Mouse (Mus musculus) neural tube, embryonic 11.5 days (tissue): ENCODE data around the gene Sdr39u1. TPM values are rescaled to one million over a fixed set of nuclear protein-coding genes. Genes with fewer than 3 reads are reported as not detected.

ENCODE experiments used
- ATAC-seq: fragments of 200-750 bp; cut with Nextera tagmentation; 2 replicates; pipeline ENCODE4 v1.8.0; 2017; ENCODE audit warnings: moderate number of reproducible peaks, mild to moderate bottlenecking, moderate TSS enrichment, moderate library complexity; ENCODE audit not compliant: insufficient read depth, low FRiP score, low TSS enrichment
- DNase-seq: peaks from one replicate; pipeline ENCODE4 v3.0.0-alpha.2; 2015; ENCODE audit warnings: low spot score
- H3K27ac ChIP-seq: fragments of 300-500 bp; sonication (generic); 2 replicates; pipeline ENCODE4 v1.5.1; 2014; ENCODE audit warnings: low read depth, mild to moderate bottlenecking, low read length
- H3K27me3 ChIP-seq: fragments of 300-500 bp; sonication (generic); 2 replicates; pipeline ENCODE4 v1.6.1; 2014; ENCODE audit warnings: mild to moderate bottlenecking, low read length, mixed read lengths; ENCODE audit not compliant: control insufficient read depth, insufficient read depth
- H3K36me3 ChIP-seq: fragments of 300-500 bp; sonication (generic); 2 replicates; pipeline ENCODE4 v1.6.1; 2014; ENCODE audit warnings: mild to moderate bottlenecking, low read length, moderate library complexity, mixed read lengths; ENCODE audit not compliant: control insufficient read depth, insufficient read depth
- H3K4me1 ChIP-seq: fragments of 300-500 bp; sonication (generic); 2 replicates; pipeline ENCODE4 v1.6.1; 2014; ENCODE audit warnings: low read length, mixed read lengths; ENCODE audit not compliant: control insufficient read depth, insufficient read depth
- H3K4me2 ChIP-seq: fragments of 300-500 bp; sonication (generic); 2 replicates; pipeline ENCODE4 v1.6.1; 2014; ENCODE audit warnings: low read depth, mild to moderate bottlenecking, moderate library complexity
- H3K4me3 ChIP-seq: fragments of 300-500 bp; sonication (generic); 2 replicates; pipeline ENCODE4 v1.5.1; 2014; ENCODE audit warnings: low read depth, low read length
- H3K9ac ChIP-seq: fragments of 300-500 bp; sonication (generic); 2 replicates; pipeline ENCODE4 v1.6.1; 2014; ENCODE audit warnings: mild to moderate bottlenecking, low read length
- H3K9me3 ChIP-seq: fragments of 300-500 bp; sonication (generic); 2 replicates; pipeline ENCODE4 v1.6.1; 2016; ENCODE audit warnings: low read length; ENCODE audit not compliant: control insufficient read depth
- WGBS: fragments of 180-500 bp; shearing (Covaris S2); extraction: QIAGEN DNeasy Blood & Tissue Kit; methylation state at CpG from one replicate; pipeline ENCODE4 v1.1.7; 2014; 5-methylcytosine and 5-hydroxymethylcytosine counted together
- polyA plus RNA-seq: library from polyadenylated mRNA; unstranded; fragments of >200 nt; fragmentation: Nextera tagmentation; extraction: Ambion mirVana; gene quantifications from 2 replicates; pipeline ENCODE4 v1.2.1, GENCODE M21; 2014

Gene Sdr39u1
- polyA plus RNA-seq, 1 experiment from 2014 or later = 52.6 TPM

- peaks cover 5% of the 10 kb centered on the region; the same call in 1 of the 2 replicates for H3K4me1 ChIP-seq
- H3K36me3 ChIP-seq = no peaks in the 10 kb centered on the region
- H3K4me3 ChIP-seq = no peak overlapping the region
- no peaks in the 10 kb centered on the region for H3K27me3 ChIP-seq
- H3K9me3 ChIP-seq = no peaks in the 10 kb centered on the region
- H3K4me2 ChIP-seq = no peak overlapping the region
- H3K9ac ChIP-seq = no peak overlapping the region
- DNase-seq (peak; percentile 65), ATAC-seq (no peak)
- WGBS = 52% methylated on average over 1 of the region's 1 CpGs
- H3K27ac ChIP-seq = no peak overlapping the region
These were observed 20.5 kb downstream of the Sdr39u1 start for GRCm38 (mm10) chr14:55879623-55880022.

GRCm38 (mm10) chr14:55878316-55878940, 21.7 kb downstream of the Sdr39u1 start:
- ATAC-seq (no peak), DNase-seq (no peak)
- 36% methylated on average over 7 of the region's 7 CpGs for WGBS

GRCm38 (mm10) chr14:55877469-55878315, 22.4 kb downstream of the Sdr39u1 start:
- Histone ChIP-seq H3K9me3 (no peaks in the 10 kb centered on the region), H3K4me3 (no peak overlapping the region), H3K36me3 (no peaks in the 10 kb centered on the region), H3K4me2 (no peak overlapping the region), H3K27ac (no peak overlapping the region), H3K9ac (no peak overlapping the region), H3K4me1 (peaks cover 9% of the 10 kb centered on the region; the same call in 1 of the 2 replicates), H3K27me3 (no peaks in the 10 kb centered on the region)
- ATAC-seq (no peak), DNase-seq (no peak)
- WGBS = 27% methylated on average over 14 of the region's 14 CpGs

More at GRCm38 (mm10) chr14:55878316-55878940, 21.7 kb downstream of the Sdr39u1 start:
- H3K27me3 ChIP-seq = no peaks in the 10 kb centered on the region
- peaks cover 9% of the 10 kb centered on the region; the same call in 1 of the 2 replicates for H3K4me1 ChIP-seq
- no peak overlapping the region for H3K4me2 ChIP-seq
- no peaks in the 10 kb centered on the region for H3K36me3 ChIP-seq
- H3K27ac ChIP-seq = no peak overlapping the region
- no peaks in the 10 kb centered on the region for H3K9me3 ChIP-seq
- H3K4me3 ChIP-seq = no peak overlapping the region
- no peak overlapping the region for H3K9ac ChIP-seq

- H3K36me3 ChIP-seq = peaks cover 16% of the 10 kb centered on the region
- H3K4me2 ChIP-seq = peak overlapping the region; percentile 30
- DNase-seq (peak; percentile 87), ATAC-seq (peak; percentile 69)
- H3K9ac ChIP-seq = peak overlapping the region; percentile 37
- 15% methylated on average over 30 of the region's 30 CpGs for WGBS
- H3K4me1 ChIP-seq = peaks cover 9% of the 10 kb centered on the region; the same call in 1 of the 2 replicates
- no peaks in the 10 kb centered on the region for H3K9me3 ChIP-seq
- no peaks in the 10 kb centered on the region for H3K27me3 ChIP-seq
- H3K4me3 ChIP-seq = no peak overlapping the region
- H3K27ac ChIP-seq = 0 out of 2 replicates have a peak overlapping the region, but pooled peaks have one; percentile 20
These were observed 26.1 kb downstream of the Sdr39u1 start for GRCm38 (mm10) chr14:55873714-55874683.

DNA sequence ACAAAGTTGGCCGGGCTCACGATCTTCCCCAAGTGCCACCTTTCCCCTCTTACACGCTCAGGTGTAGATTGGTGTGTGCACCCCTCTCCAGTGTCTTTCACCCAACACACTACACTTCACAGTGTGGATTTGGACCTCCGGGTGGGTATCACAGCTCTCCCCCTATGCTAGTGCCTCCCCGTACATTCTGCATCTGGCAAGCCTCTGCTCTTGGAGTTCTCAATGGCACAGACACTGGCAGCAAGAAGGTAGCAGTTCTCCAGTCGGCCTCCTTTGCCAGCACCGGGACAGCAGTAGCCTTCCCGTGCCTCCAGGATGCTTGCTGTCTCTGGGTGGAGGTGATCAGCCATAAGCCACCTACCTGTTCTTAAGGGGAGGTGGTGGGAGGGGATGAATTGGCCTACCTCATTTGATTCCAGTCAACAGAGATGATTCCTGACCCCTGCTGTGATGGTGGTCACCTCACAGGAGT, 26.8 kb downstream of the Sdr39u1 start:
- Histone ChIP-seq H3K4me1 (0 out of 2 replicates have a peak, but pooled peaks cover 6% of the 10 kb centered on the region), H3K4me2 (no peak overlapping the region), H3K4me3 (no peak overlapping the region), H3K9me3 (no peaks in the 10 kb centered on the region), H3K36me3 (peaks cover 19% of the 10 kb centered on the region), H3K9ac (peak overlapping the region; percentile 37; the same call in 1 of the 2 replicates), H3K27me3 (no peaks in the 10 kb centered on the region), H3K27ac (no peak overlapping the region)
- DNase-seq = no peak
- ATAC-seq = 0 out of 2 replicates have a peak, but pooled peaks have one; percentile 14
- WGBS = 91% methylated on average over 8 of the region's 8 CpGs

- ATAC-seq = no peak
- Histone ChIP-seq H3K27me3 (no peaks in the 10 kb centered on the region), H3K36me3 (peaks cover 19% of the 10 kb centered on the region), H3K27ac (no peak overlapping the region), H3K4me1 (0 out of 2 replicates have a peak, but pooled peaks cover 6% of the 10 kb centered on the region), H3K4me3 (no peak overlapping the region), H3K9ac (no peak overlapping the region), H3K4me2 (no peak overlapping the region), H3K9me3 (no peaks in the 10 kb centered on the region)
- DNase-seq = no peak
- WGBS = 90% methylated on average over 17 of the region's 17 CpGs
These were observed 27.5 kb downstream of the Sdr39u1 start for GRCm38 (mm10) chr14:55872551-55872950.

GRCm38 (mm10) chr14:55872039-55872438, 28.1 kb downstream of the Sdr39u1 start:
- no peak overlapping the region for H3K4me2 ChIP-seq
- ATAC-seq (no peak), DNase-seq (no peak)
- H3K4me1 ChIP-seq = 0 out of 2 replicates have a peak, but pooled peaks cover 6% of the 10 kb centered on the region
- H3K36me3 ChIP-seq = peaks cover 19% of the 10 kb centered on the region
- H3K4me3 ChIP-seq = no peak overlapping the region
- H3K27me3 ChIP-seq = no peaks in the 10 kb centered on the region
- WGBS = 92% methylated on average over 12 of the region's 12 CpGs
- H3K27ac ChIP-seq = no peak overlapping the region
- no peak overlapping the region for H3K9ac ChIP-seq
- no peaks in the 10 kb centered on the region for H3K9me3 ChIP-seq

- Histone ChIP-seq H3K27ac (no peak overlapping the region), H3K9ac (no peak overlapping the region), H3K36me3 (peaks cover 28% of the 10 kb centered on the region), H3K27me3 (no peaks in the 10 kb centered on the region), H3K9me3 (no peaks in the 10 kb centered on the region), H3K4me1 (0 out of 2 replicates have a peak, but pooled peaks cover 6% of the 10 kb centered on the region), H3K4me2 (no peak overlapping the region), H3K4me3 (no peak overlapping the region)
- no peak for DNase-seq
- no peak for ATAC-seq
- WGBS = 98% methylated on average over 6 of the region's 6 CpGs
These were observed 30.6 kb downstream of the Sdr39u1 start for GRCm38 (mm10) chr14:55869538-55869937.
